Mouse (Mus musculus) embryonic facial prominence, embryonic 14.5 days (tissue): ENCODE results near the gene Lhfp. TPM values are rescaled to one million over a fixed set of nuclear protein-coding genes. Genes with fewer than 3 reads are reported as not detected.
"Not testable (repeated sequence)": the region's sequence is repeated elsewhere in the genome, so short reads cannot be mapped to it uniquely, and the experiment has no call there.

Source experiments
- ATAC-seq: fragments of 200-750 bp; cut with Nextera tagmentation; 2 replicates; pipeline ENCODE4 v1.8.0; 2017; ENCODE audit warnings: low read depth, moderate number of reproducible peaks, moderate TSS enrichment
- DNase-seq: peaks from one replicate; pipeline ENCODE4 v3.0.0-alpha.2; 2015; ENCODE audit warnings: low spot score
- H3K27ac ChIP-seq: fragments of 300-500 bp; sonication (generic); replicated peaks from 2 replicates; pipeline ENCODE4 v1.5.1; 2014; ENCODE audit warnings: low read depth, mild to moderate bottlenecking, low read length, moderate library complexity
- H3K27me3 ChIP-seq: fragments of 300-500 bp; sonication (generic); replicated peaks from 2 replicates; pipeline ENCODE4 v1.6.1; 2014; ENCODE audit warnings: low read length; ENCODE audit not compliant: control insufficient read depth, insufficient read depth
- H3K36me3 ChIP-seq: fragments of 300-500 bp; sonication (generic); 2 replicates; pipeline ENCODE4 v1.6.1; 2014; ENCODE audit warnings: low read length, mixed read lengths; ENCODE audit not compliant: control insufficient read depth, insufficient read depth
- H3K4me1 ChIP-seq: fragments of 300-500 bp; sonication (generic); 2 replicates; pipeline ENCODE4 v1.6.1; 2014; ENCODE audit warnings: antibody characterized with exemption, low read length; ENCODE audit not compliant: control insufficient read depth, insufficient read depth
- H3K4me2 ChIP-seq: fragments of 300-500 bp; sonication (generic); 2 replicates; pipeline ENCODE4 v1.6.1; 2014; ENCODE audit warnings: low read depth, mild to moderate bottlenecking, low read length, moderate library complexity, mixed read lengths
- H3K4me3 ChIP-seq: fragments of 300-500 bp; sonication (generic); 2 replicates; pipeline ENCODE4 v1.5.1; 2014; ENCODE audit warnings: low read depth, mild to moderate bottlenecking, low read length
- H3K9ac ChIP-seq: fragments of 300-500 bp; sonication (generic); 2 replicates; pipeline ENCODE4 v1.6.1; 2014; ENCODE audit warnings: low read depth, mild to moderate bottlenecking, low read length, moderate library complexity, mixed read lengths
- H3K9me3 ChIP-seq: fragments of 300-500 bp; sonication (generic); 2 replicates; pipeline ENCODE4 v1.6.1; 2016; ENCODE audit warnings: low read length; ENCODE audit not compliant: control insufficient read depth
- WGBS: fragments of 180-500 bp; shearing (Covaris S2); extraction: QIAGEN DNeasy Blood & Tissue Kit; methylation state at CpG from one replicate; pipeline ENCODE4 v1.1.7; 2014; 5-methylcytosine and 5-hydroxymethylcytosine counted together
- polyA plus RNA-seq: library from polyadenylated mRNA; unstranded; fragments of >200 nt; fragmentation: Nextera tagmentation; extraction: Ambion mirVana; gene quantifications from 2 replicates; pipeline ENCODE4 v1.2.1, GENCODE M21; 2014

The Lhfp gene
- polyA plus RNA-seq, 1 experiment from 2014 or later: 73.9 TPM

DNA sequence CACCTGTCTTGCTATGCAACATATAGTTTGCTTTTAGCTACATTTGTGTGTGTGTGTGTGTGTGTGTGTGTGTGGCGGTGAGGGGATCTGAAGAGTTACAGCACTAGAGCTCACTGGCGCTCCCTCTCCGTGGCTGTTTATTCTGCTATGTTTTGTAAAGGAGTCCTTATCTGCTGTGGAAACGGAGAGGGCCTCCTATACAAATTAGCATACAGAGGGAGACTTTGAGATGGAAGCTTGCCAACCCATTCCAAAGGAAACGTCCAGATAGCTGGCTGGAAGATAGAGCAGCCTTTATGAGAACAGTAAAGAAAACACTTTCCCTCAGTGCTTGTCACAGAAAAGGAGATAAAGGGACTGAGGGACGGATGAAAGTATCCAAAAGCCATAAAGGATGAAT lies 184.4 kb downstream of the Lhfp start:
- DNase-seq (peak; percentile 67), ATAC-seq (0 out of 2 replicates have a peak, but pooled peaks have one; percentile 15)
- H3K27me3 ChIP-seq: no peaks in the 10 kb centered on the region
- peaks cover 5% of the 10 kb centered on the region; the same call in 1 of the 2 replicates for H3K4me1 ChIP-seq
- WGBS: 47% methylated on average over 6 of the region's 6 CpGs
- no peaks in the 10 kb centered on the region for H3K36me3 ChIP-seq
- H3K4me2 ChIP-seq: no peak overlapping the region
- H3K9me3 ChIP-seq: no peaks in the 10 kb centered on the region
- H3K4me3 ChIP-seq: no peak overlapping the region
- H3K9ac ChIP-seq: no peak overlapping the region
- no peak overlapping the region for H3K27ac ChIP-seq

DNA sequence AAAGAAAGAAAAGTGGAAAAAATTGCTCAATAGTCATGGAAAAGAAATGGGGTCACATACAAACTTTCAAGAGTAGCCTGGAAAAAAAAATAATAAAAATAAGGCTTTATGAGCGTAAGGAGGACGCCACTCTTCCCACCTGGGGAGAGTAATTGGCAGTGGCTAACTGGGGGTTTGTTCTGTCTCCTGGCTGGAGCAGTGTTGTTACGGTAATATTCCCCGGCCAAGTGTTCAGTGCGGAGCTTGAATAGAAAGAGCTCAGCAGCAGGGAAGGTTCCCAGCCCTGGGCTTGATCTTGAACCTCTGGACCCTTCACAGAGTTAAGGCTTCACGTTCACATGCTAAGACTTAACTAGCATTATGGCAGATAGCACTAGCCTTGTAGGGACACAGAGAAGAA lies 184.9 kb downstream of the Lhfp start:
- Histone ChIP-seq H3K27ac (no peak overlapping the region), H3K4me3 (no peak overlapping the region), H3K36me3 (no peaks in the 10 kb centered on the region), H3K9me3 (no peaks in the 10 kb centered on the region), H3K4me1 (peaks cover 7% of the 10 kb centered on the region; the same call in 1 of the 2 replicates), H3K4me2 (no peak overlapping the region), H3K9ac (no peak overlapping the region), H3K27me3 (no peaks in the 10 kb centered on the region)
- no peak for DNase-seq
- ATAC-seq: no peak
- 80% methylated on average over 6 of the region's 6 CpGs for WGBS

- DNase-seq: no peak
- Histone ChIP-seq H3K4me3 (no peak overlapping the region), H3K36me3 (no peaks in the 10 kb centered on the region), H3K9me3 (no peaks in the 10 kb centered on the region), H3K9ac (no peak overlapping the region), H3K4me1 (peaks cover 7% of the 10 kb centered on the region; the same call in 1 of the 2 replicates), H3K27me3 (no peaks in the 10 kb centered on the region), H3K27ac (no peak overlapping the region), H3K4me2 (no peak overlapping the region)
- no peak for ATAC-seq
These were observed 186.5 kb downstream of the Lhfp start for GRCm38 (mm10) chr3:53227866-53228265.

DNA sequence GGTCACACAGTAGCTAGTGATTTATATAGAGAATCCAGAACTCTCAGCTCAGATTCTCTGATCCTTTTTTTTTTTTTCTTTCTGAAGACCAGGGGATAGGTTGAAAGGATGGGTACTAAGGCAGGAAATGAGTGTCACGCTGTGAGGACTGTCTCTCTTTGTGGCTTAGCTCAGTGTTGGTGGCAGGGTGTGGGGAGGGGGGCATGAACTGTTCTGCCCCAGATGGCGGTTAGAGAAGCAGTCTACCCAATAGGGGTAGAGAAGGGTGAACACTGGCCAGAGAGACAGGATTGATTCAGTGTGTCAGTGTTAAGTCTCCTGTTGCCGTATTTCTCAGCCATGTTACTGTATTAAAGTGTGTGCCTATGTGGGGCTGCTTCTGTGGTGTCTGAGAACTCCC lies 189.2 kb downstream of the Lhfp start:
- WGBS: 37% methylated on average over 3 of the region's 3 CpGs
- peaks cover 7% of the 10 kb centered on the region; the same call in 1 of the 2 replicates for H3K4me1 ChIP-seq
- no peak overlapping the region for H3K9ac ChIP-seq
- H3K9me3 ChIP-seq: peaks cover 5% of the 10 kb centered on the region; the same call in 1 of the 2 replicates
- H3K4me2 ChIP-seq: no peak overlapping the region
- no peak overlapping the region for H3K4me3 ChIP-seq
- DNase-seq (no peak), ATAC-seq (no peak)
- H3K36me3 ChIP-seq: no peaks in the 10 kb centered on the region
- H3K27ac ChIP-seq: no peak overlapping the region
- no peaks in the 10 kb centered on the region for H3K27me3 ChIP-seq

- no peak overlapping the region for H3K4me2 ChIP-seq
- H3K9me3 ChIP-seq: peaks cover 5% of the 10 kb centered on the region; the same call in 1 of the 2 replicates
- no peaks in the 10 kb centered on the region for H3K27me3 ChIP-seq
- ATAC-seq (no peak), DNase-seq (no peak)
- H3K27ac ChIP-seq: no peak overlapping the region
- no peak overlapping the region for H3K9ac ChIP-seq
- H3K4me1 ChIP-seq: peaks cover 7% of the 10 kb centered on the region; the same call in 1 of the 2 replicates
- H3K4me3 ChIP-seq: no peak overlapping the region
- H3K36me3 ChIP-seq: no peaks in the 10 kb centered on the region
- 33% methylated on average over 3 of the region's 3 CpGs for WGBS
These were observed 189.8 kb downstream of the Lhfp start for GRCm38 (mm10) chr3:53231112-53231511.

DNA sequence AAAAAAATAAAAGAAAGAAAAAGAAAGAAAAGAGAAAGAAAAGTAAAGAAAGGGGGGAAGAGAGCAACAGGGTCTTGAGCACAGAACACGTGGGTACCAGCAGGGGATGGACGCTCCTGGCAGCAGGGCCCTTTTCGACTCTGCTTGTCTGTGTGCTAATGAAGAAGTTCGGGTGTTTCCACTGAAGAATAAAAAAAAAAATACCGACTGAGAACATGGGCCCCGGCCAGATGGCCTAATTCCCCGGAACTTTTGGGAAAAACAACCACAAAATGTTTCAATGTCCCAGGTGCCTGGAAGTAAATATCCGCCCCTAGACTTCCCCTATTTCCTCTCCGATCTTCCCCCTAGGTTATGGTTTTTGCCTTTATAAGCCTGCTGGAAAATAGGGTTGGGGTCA lies 191.1 kb downstream of the Lhfp start:
- H3K9ac ChIP-seq, H3K4me2 ChIP-seq, H3K27ac ChIP-seq, H3K36me3 ChIP-seq, H3K4me3 ChIP-seq, H3K4me1 ChIP-seq, ATAC-seq, DNase-seq, H3K9me3 ChIP-seq, H3K27me3 ChIP-seq: not testable (repeated sequence)
- WGBS: 77% methylated on average over 9 of the region's 9 CpGs

DNA sequence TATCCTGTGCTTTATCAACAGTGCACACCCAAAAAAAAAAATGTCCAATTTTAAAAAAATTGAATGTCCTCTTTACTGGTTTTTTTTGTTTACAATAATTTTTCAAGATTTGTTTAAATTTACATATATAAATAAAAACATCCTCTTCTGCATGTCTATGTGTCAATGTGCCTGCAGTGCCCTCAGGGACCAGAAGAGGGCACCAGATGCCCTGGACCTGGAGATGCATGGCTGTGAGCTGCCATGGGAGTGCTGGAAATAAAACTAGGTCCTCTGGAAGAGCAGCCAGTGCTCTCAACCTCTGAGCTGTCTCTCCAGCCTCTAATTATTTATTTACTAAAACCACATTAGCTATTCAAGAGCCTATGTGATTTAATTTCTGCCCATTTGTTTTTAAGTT lies 193.4 kb downstream of the Lhfp start:
- Histone ChIP-seq H3K4me3 (no peak overlapping the region), H3K4me1 (peaks cover 7% of the 10 kb centered on the region; the same call in 1 of the 2 replicates), H3K9ac (no peak overlapping the region), H3K27ac (no peak overlapping the region), H3K36me3 (no peaks in the 10 kb centered on the region), H3K4me2 (no peak overlapping the region), H3K27me3 (no peaks in the 10 kb centered on the region), H3K9me3 (peaks cover 5% of the 10 kb centered on the region; the same call in 1 of the 2 replicates)
- ATAC-seq (no peak), DNase-seq (no peak)

GRCm38 (mm10) chr3:53236471-53236870 lies 195.1 kb downstream of the Lhfp start:
- ATAC-seq: no peak
- H3K27ac ChIP-seq: no peak overlapping the region

GRCm38 (mm10) chr3:53240150-53240549 lies 198.8 kb downstream of the Lhfp start:
- H3K27ac ChIP-seq: no peak overlapping the region
- no peak overlapping the region for H3K9ac ChIP-seq
- no peak overlapping the region for H3K4me3 ChIP-seq
- no peak for DNase-seq
- 82% methylated on average over 3 of the region's 3 CpGs for WGBS
- no peaks in the 10 kb centered on the region for H3K4me1 ChIP-seq
- H3K4me2 ChIP-seq: no peak overlapping the region
- H3K9me3 ChIP-seq: no peaks in the 10 kb centered on the region
- no peaks in the 10 kb centered on the region for H3K36me3 ChIP-seq
- no peak for ATAC-seq
- no peaks in the 10 kb centered on the region for H3K27me3 ChIP-seq

More at GRCm38 (mm10) chr3:53236471-53236870, 195.1 kb downstream of the Lhfp start:
- Histone ChIP-seq H3K9ac (no peak overlapping the region), H3K9me3 (peaks cover 5% of the 10 kb centered on the region; the same call in 1 of the 2 replicates), H3K27me3 (no peaks in the 10 kb centered on the region), H3K4me2 (no peak overlapping the region), H3K4me3 (no peak overlapping the region), H3K4me1 (no peaks in the 10 kb centered on the region), H3K36me3 (no peaks in the 10 kb centered on the region)
- no peak for DNase-seq
- 72% methylated on average over 4 of the region's 4 CpGs for WGBS
